Mouse (Mus musculus) frontal cortex, postnatal 36 days (tissue): ENCODE data around the gene Cnpy4.
A peak's percentile ranks its signal among the peaks of the same experiment; 100 is the strongest.
"Not testable (repeated sequence)": the region's sequence is repeated elsewhere in the genome, so short reads cannot be mapped to it uniquely, and the experiment has no call there.

Source experiments
- DNase-seq, 2 experiments: peaks; one replicate each; pipeline ENCODE4 v3.0.0; 2022; ENCODE audit warnings: low spot score in 2 of 2

Gene Cnpy4

DNA sequence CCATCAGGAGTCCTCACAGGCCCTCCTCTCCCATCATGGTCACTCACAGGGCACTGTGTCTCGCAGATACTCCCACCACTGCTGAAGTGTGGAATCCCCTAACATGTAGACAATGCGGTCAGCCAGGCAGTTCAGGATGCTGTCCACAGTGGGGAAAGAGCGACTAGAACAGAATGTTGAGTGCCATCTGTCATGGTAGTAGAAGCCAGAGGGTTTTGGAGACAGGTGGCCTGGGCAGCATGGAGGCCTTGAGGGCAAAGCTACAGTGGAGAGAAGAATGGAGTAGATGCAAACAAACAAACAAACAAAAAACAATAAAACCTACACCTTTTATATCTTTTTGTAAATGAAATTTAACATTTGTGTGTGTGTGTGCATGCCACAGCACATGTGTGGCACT lies 14.8 kb downstream of the Cnpy4 start:
- no peak for DNase-seq

- no peak for DNase-seq
Measured at GRCm38 (mm10) chr5:138207253-138207652, 20.0 kb downstream of the Cnpy4 start.

DNA sequence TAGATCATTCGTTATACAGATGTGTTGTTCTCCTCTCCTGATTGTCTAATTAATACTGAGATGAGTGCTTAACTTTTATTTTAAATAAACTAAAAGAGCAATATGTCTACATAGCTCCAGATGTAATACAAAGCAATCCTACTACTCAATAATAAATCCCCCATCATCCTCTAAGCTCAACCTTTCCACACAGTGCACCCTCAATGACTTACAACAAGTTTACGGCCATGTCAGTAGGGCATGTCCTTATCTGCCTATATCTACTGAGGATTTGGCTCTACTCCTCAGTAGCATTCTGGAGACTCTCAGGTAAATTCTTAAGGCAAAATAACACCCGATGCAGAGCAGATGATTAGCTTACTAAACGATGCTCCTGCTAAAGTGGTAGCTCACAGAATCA lies 20.6 kb downstream of the Cnpy4 start:
- DNase-seq: no peak

DNA sequence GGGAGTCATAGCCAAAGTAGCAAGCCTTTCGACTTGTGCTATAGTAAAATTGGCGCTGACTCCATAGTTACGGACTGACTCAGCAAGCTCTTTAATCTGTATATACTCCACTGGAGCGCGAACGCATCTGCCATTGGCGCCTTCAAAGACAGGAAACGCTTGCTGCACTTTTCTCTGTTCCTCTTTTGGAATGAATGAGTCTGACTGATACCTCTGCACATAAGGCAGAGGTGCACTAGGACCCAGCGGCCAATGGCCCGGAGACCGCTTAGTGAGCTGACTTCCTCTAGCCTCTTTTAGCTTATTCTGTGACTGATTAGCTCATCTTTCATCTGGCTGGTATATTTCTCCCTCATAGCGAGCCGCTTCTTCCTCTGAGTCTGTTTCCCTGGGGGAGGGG lies 29.3 kb downstream of the Cnpy4 start:
- DNase-seq: not testable (repeated sequence)

DNA sequence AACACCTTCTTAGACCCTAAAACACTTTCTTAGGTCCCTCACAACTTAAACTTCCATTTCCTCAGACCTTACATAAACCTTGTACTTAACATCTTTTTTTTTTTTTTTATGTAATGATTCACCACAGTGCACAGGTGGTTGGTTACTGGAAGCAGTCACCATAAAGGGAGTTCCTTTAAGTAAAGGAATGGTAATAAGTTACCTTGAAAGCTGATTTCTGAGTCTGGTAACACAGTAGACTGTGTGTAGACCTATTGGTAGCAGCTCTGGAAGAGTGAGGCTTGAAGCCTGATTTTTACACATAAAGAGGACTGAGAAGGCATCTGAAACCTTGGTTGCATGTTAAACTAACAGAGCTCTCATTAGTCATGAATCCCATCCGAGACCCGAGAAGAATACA lies 32.6 kb downstream of the Cnpy4 start:
- no peak for DNase-seq

DNA sequence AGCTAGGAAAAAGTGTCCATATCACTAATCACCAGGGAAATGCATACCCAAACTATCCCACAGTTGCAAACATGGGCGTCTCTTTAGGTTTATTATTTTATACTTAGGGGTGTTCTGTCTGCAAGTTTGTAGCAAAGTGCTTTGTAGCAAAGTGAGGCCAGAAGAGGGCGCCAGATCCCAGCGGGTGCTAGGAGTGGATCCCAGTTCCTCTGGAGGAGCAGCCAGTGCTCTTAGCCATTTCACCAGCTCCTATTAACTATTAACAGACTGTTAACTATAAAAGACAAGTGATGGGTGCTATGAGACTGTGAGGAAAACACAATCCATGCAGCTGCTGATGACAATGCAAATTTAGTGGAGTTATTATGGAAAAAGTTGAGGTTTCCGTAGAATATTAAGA lies 34.8 kb downstream of the Cnpy4 start:
- DNase-seq: peak; percentile 86 to 87

GRCm38 (mm10) chr5:138223287-138223686 lies 36.0 kb downstream of the Cnpy4 start:
- no peak for DNase-seq

DNA sequence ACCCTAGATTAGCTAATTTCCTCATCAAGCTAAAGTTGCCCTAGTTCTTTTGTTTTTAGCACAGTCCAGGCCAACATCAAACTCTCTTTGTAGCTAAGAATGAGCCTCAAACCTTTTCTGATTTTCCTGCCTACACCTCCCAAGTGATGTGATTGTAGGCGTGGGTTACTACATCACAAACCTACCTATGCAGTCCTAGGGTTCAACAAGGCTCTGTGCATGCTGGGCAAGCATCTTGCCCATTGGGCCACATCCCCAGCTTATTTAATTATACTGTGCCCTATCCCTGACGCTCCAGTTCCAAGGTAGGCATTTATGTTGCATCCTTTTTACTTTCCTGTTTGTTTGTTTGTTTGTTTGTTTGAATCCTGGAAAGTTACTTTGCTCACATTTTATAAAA lies 38.4 kb downstream of the Cnpy4 start, which contains the start of gene Nxpe5:
Nxpe5 (plus strand) TSS at position 199 of the 400 bp plus-strand sequence.
- no peak for DNase-seq

- DNase-seq: no peak
Measured at GRCm38 (mm10) chr5:138226491-138226890, 39.2 kb downstream of the Cnpy4 start.

DNA sequence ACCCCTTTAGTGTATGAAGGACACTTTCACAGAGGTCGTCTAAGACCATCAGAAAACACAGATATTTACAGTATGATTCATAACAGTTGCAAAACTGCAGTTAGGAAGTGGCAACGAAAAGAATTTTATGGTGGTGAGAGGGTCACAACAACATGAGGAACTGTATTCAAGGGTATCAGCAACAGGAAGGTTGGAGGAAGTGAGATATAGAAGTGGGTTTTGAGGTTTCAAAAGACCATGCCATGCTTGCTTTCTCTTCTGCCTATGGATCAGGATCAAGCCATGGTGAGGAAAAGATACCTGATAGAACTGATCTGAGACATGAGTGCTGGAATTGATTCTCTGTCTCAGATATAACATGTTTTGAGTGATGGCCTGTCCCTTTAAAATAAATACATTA lies 40.1 kb downstream of the Cnpy4 start:
- DNase-seq: no peak

GRCm38 (mm10) chr5:138228026-138228425 lies 40.7 kb downstream of the Cnpy4 start:
- no peak for DNase-seq

- DNase-seq: no peak
Measured at GRCm38 (mm10) chr5:138229511-138229910, 42.2 kb downstream of the Cnpy4 start.

GRCm38 (mm10) chr5:138233778-138234177 lies 46.5 kb downstream of the Cnpy4 start:
- no peak for DNase-seq

- DNase-seq: no peak
Measured at GRCm38 (mm10) chr5:138234224-138234623, 46.9 kb downstream of the Cnpy4 start.

DNA sequence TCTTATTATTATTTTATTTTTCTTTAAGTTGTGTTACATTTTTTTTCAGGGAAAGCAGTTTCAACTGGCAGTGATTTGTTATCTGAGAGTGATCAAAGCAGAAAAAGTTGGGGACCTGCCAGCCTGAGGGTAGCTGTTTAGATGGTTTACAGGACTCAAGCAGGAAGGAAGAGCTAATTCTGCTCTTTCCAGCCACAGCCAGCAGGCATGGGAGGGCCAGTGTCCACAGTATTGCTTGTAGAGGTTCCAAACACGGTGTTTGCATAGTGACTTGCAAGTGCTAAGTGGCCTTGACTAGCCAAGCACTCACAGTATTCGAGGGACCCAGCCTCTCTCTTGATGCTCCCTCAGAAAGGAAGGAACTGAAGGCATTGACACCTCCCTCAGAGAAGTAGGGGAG lies 54.2 kb downstream of the Cnpy4 start:
- no peak for DNase-seq
